Mouse (Mus musculus) C3H10T1/2 (cell line): ENCODE results near the gene Olfr785. TPM values are rescaled to one million over a fixed set of nuclear protein-coding genes. Genes with fewer than 3 reads are reported as not detected.

Experiments used
- polyA plus RNA-seq, 2 experiments: library from polyadenylated mRNA; unstranded; fragments of >200 nt; fragmentation: generic; extraction: Trizol; gene quantifications; one replicate each; pipeline ENCODE4 v1.2.1; 2012; ENCODE audit warnings: missing spikeins in 2 of 2

The Olfr785 gene
- not detected for polyA plus RNA-seq

GRCm38 (mm10) chr10:129405126-129405525 lies at the start of gene Olfr785:
Gene Olfr785 (plus strand): TSS chr10:129405426.

GRCm38 (mm10) chr10:129383783-129384182 lies 21.4 kb upstream of the Olfr785 start, which contains the start of gene Olfr784:
Gene Olfr784 (plus strand): TSS chr10:129384083.

GRCm38 (mm10) chr10:129427006-129427405 lies 21.8 kb downstream of the Olfr785 start, which contains the start of gene Olfr786:
Gene Olfr786 (plus strand): TSS chr10:129427306.

Other genes with a start within 250 kb of the Olfr785 start
- not detected for gene Olfr771, start 240.7 kb upstream of the Olfr785 start, polyA plus RNA-seq
- gene Olfr772, start 227.5 kb upstream of the Olfr785 start, polyA plus RNA-seq: not detected
- not detected for gene Olfr773, start 218.0 kb upstream of the Olfr785 start, polyA plus RNA-seq
- not detected for gene Olfr774, start 169.2 kb upstream of the Olfr785 start, polyA plus RNA-seq
- gene Olfr775, start 157.0 kb upstream of the Olfr785 start, polyA plus RNA-seq: not detected
- gene Olfr776, start 146.3 kb upstream of the Olfr785 start, polyA plus RNA-seq: not detected
- not detected for gene Olfr777, start 133.9 kb upstream of the Olfr785 start, polyA plus RNA-seq
- gene Olfr780, start 87.3 kb upstream of the Olfr785 start, polyA plus RNA-seq: not detected
- gene Olfr781, start 76.6 kb upstream of the Olfr785 start, polyA plus RNA-seq: not detected
- gene Olfr782, start 56.6 kb upstream of the Olfr785 start, polyA plus RNA-seq: not detected
- gene Olfr784, start 21.3 kb upstream of the Olfr785 start, polyA plus RNA-seq: under 1 TPM in 1 of 2 experiments, not detected in 1; 0.02 TPM
- gene Olfr786, start 21.9 kb downstream of the Olfr785 start, polyA plus RNA-seq: not detected
- not detected for gene Olfr787, start 56.4 kb downstream of the Olfr785 start, polyA plus RNA-seq
- not detected for gene Olfr788, start 65.6 kb downstream of the Olfr785 start, polyA plus RNA-seq
- not detected for gene Olfr789, start 79.3 kb downstream of the Olfr785 start, polyA plus RNA-seq
- not detected for gene Olfr790, start 93.1 kb downstream of the Olfr785 start, polyA plus RNA-seq
- not detected for gene Olfr791, start 116.4 kb downstream of the Olfr785 start, polyA plus RNA-seq
- gene Olfr792, start 133.7 kb downstream of the Olfr785 start, polyA plus RNA-seq: not detected
- gene Olfr794, start 162.2 kb downstream of the Olfr785 start, polyA plus RNA-seq: not detected
- gene Olfr796, start 207.1 kb downstream of the Olfr785 start, polyA plus RNA-seq: not detected
- gene Olfr798, start 222.5 kb downstream of the Olfr785 start, polyA plus RNA-seq: not detected
- gene Olfr799, start 232.1 kb downstream of the Olfr785 start, polyA plus RNA-seq: not detected